Mouse (Mus musculus) brown adipose tissue, adult 24 weeks (tissue): Measurements from ENCODE around the gene Olfr493. TPM values are rescaled to one million over a fixed set of nuclear protein-coding genes. Genes with fewer than 3 reads are reported as not detected.

Experiments
- H3K27ac ChIP-seq: fragments of 200-500 bp; replicated peaks from 2 replicates; pipeline ENCODE4 v1.5.1; 2012; ENCODE audit warnings: low read depth, mild to moderate bottlenecking, low read length
- H3K4me1 ChIP-seq: fragments of 200-500 bp; 2 replicates; pipeline ENCODE4 v1.6.1; 2012; ENCODE audit warnings: low read length, mixed read lengths; ENCODE audit not compliant: control insufficient read depth, insufficient read depth, insufficient read length
- H3K4me3 ChIP-seq: fragments of 200-500 bp; 2 replicates; pipeline ENCODE4 v1.5.1; 2012; ENCODE audit warnings: low read depth, mild to moderate bottlenecking, low read length, moderate library complexity; ENCODE audit not compliant: insufficient read depth
- polyA plus RNA-seq: library from polyadenylated mRNA; stranded (reverse); fragments of >200 nt; gene quantifications from 2 replicates; pipeline ENCODE4 v1.2.4, GENCODE M21; 2012; ENCODE audit not compliant: missing spikeins, insufficient read depth, insufficient read length

Gene Olfr493
- not detected in 2 replicates for polyA plus RNA-seq

GRCm38 (mm10) chr7:108346879-108347278, at the start of gene Olfr493:
Olfr493 (minus strand) TSS chr7:108346979.
- Histone ChIP-seq H3K27ac (no peak within 1 kb of the TSS), H3K4me3 (no peak within 1 kb of the TSS), H3K4me1 (no peaks in the 10 kb centered on the region)

GRCm38 (mm10) chr7:108392867-108393266, 46.1 kb upstream of the Olfr493 start, which contains the start of gene Olfr495:
Olfr495 (plus strand) TSS chr7:108393167.
- H3K27ac ChIP-seq, result no peak within 1 kb of the TSS
- H3K4me1 ChIP-seq, result no peaks in the 10 kb centered on the region
- H3K4me3 ChIP-seq, result no peak within 1 kb of the TSS

GRCm38 (mm10) chr7:108365035-108365434, 18.3 kb upstream of the Olfr493 start, which contains the start of gene Olfr494:
Olfr494 (plus strand) TSS chr7:108365335.
- no peak within 1 kb of the TSS for H3K4me3 ChIP-seq
- H3K27ac ChIP-seq, result no peak within 1 kb of the TSS
- H3K4me1 ChIP-seq, result no peaks in the 10 kb centered on the region

DNA sequence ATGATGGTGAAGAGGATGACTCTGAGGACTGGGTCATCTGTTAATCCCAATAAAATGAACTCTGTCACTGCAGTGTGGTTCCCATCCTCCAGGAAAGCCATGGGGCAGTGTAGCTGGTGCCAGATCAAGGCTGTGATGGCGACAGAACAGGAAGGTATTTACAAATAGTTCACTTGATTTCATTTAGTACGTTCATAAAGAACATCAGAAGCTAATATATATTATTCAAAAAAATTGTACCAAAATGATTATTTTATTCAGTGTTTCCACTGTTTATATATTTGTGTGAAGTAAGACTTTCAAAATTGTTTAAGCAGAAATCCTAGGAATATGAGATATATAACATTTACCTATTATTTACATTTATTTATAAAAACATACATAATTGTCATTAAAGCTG, 23.2 kb downstream of the Olfr493 start, which contains the start of gene Olfr492:
TSS of gene Olfr492 (minus strand) at position 101 of the 400 bp plus-strand sequence.
- H3K4me3 ChIP-seq, result no peak within 1 kb of the TSS
- no peaks in the 10 kb centered on the region for H3K4me1 ChIP-seq
- no peak within 1 kb of the TSS for H3K27ac ChIP-seq

GRCm38 (mm10) chr7:108313151-108313550, 33.6 kb downstream of the Olfr493 start, which contains the start of gene Olfr491:
Olfr491 (plus strand) TSS chr7:108313451.
- Histone ChIP-seq H3K4me1 (no peaks in the 10 kb centered on the region), H3K4me3 (no peak within 1 kb of the TSS), H3K27ac (no peak within 1 kb of the TSS)

Other genes starting within 250 kb of the Olfr493 start
- gene Olfr482, start 249.4 kb downstream of the Olfr493 start, polyA plus RNA-seq, result not detected in 2 replicates
- gene Olfr483, start 246.1 kb downstream of the Olfr493 start, polyA plus RNA-seq, result not detected in 2 replicates
- gene Olfr484, start 219.5 kb downstream of the Olfr493 start, polyA plus RNA-seq, result not detected in 2 replicates
- not detected in 2 replicates for gene Olfr485, start 187.1 kb downstream of the Olfr493 start, polyA plus RNA-seq
- gene Olfr486, start 174.2 kb downstream of the Olfr493 start, polyA plus RNA-seq, result not detected in 2 replicates
- gene Olfr487, start 132.3 kb downstream of the Olfr493 start, polyA plus RNA-seq, result not detected in 2 replicates
- gene Olfr488, start 88.6 kb downstream of the Olfr493 start, polyA plus RNA-seq, result not detected in 2 replicates
- gene Olfr490, start 58.0 kb downstream of the Olfr493 start, polyA plus RNA-seq, result not detected in 2 replicates
- gene Olfr491, start 33.5 kb downstream of the Olfr493 start, polyA plus RNA-seq, result not detected in 2 replicates
- gene Olfr492, start 23.3 kb downstream of the Olfr493 start, polyA plus RNA-seq, result not detected in 2 replicates
- gene Olfr494, start 18.4 kb upstream of the Olfr493 start, polyA plus RNA-seq, result not detected in 2 replicates
- gene Olfr495, start 46.2 kb upstream of the Olfr493 start, polyA plus RNA-seq, result not detected in 2 replicates
- gene Olfr497, start 73.4 kb upstream of the Olfr493 start, polyA plus RNA-seq, result not detected in 2 replicates
- not detected in 2 replicates for gene Olfr498, start 118.3 kb upstream of the Olfr493 start, polyA plus RNA-seq
- gene Olfr502, start 178.1 kb upstream of the Olfr493 start, polyA plus RNA-seq, result not detected in 2 replicates
- gene Olfr503, start 197.5 kb upstream of the Olfr493 start, polyA plus RNA-seq, result not detected in 2 replicates
- gene Olfr504, start 218.8 kb upstream of the Olfr493 start, polyA plus RNA-seq, result not detected in 2 replicates